Comparison of ENCODE assay signal across 13 mouse cellular contexts in genomic region chr12:77149835-77150234, GRCm38 (mm10).
"Had no signal": no experiment of that assay in that cellular context is flagged by ENCODE, and none has a peak within 500 bp of the region (broad histone marks: within the 10 kb centered on the region; RNA-seq: fewer than 3 reads in every experiment).

No protein-coding gene starts in this region.

- DNase-seq: kidney, adult 8-10 months; kidney, postnatal 14 days; kidney, postnatal 4 days; layer of hippocampus, adult 9-11 months; liver, embryonic 13.5 days; lung, adult 2 months; lung, postnatal 14 days; lung, postnatal 4 days; right cerebral cortex, adult 18-20 months; right cerebral cortex, postnatal 14 days; right cerebral cortex, postnatal 4 days; thymus, adult 18-20 months; thymus, postnatal 36 days had no signal
